Mouse (Mus musculus) brain, embryonic 14.5 days (tissue): ENCODE data around the gene Imp3.

Source experiments
- CTCF ChIP-seq: fragments of 200-500 bp; IDR thresholded peaks from 2 replicates; pipeline ENCODE4 v1.5.1; 2012; ENCODE audit warnings: inconsistent platforms, mild to moderate bottlenecking, moderate library complexity, borderline replicate concordance; ENCODE audit not compliant: insufficient read depth, insufficient read length; ENCODE audit errors: extremely low read depth
- POLR2A ChIP-seq: fragments of 200-500 bp; IDR thresholded peaks from 2 replicates; pipeline ENCODE4 v1.6.1; 2012; ENCODE audit warnings: mild to moderate bottlenecking, inconsistent platforms, borderline replicate concordance; ENCODE audit not compliant: poor library complexity, insufficient read depth, insufficient read length, severe bottlenecking; ENCODE audit errors: extremely low read depth

GRCm38 (mm10) chr9:56907549-56907948, 29.7 kb upstream of the Imp3 start:
- TF ChIP-seq POLR2A: no peak
- TF ChIP-seq CTCF: no peak
